Mouse (Mus musculus) ES-Bruce4 (cell line): ENCODE results near the gene Ercc6. TPM values are rescaled to one million over a fixed set of nuclear protein-coding genes. Genes with fewer than 3 reads are reported as not detected.

Experiments used
- H3K27ac ChIP-seq: 2 replicates; pipeline ENCODE4 v1.5.1; 2012; ENCODE audit warnings: low read length, inconsistent platforms; ENCODE audit not compliant: insufficient read depth
- H3K27me3 ChIP-seq: 2 replicates; pipeline ENCODE4 v1.6.1; 2012; ENCODE audit warnings: mild to moderate bottlenecking, low read length, inconsistent platforms; ENCODE audit not compliant: control insufficient read depth, poor library complexity, insufficient read depth, severe bottlenecking
- H3K36me3 ChIP-seq: 2 replicates; pipeline ENCODE4 v1.6.1; 2012; ENCODE audit warnings: inconsistent platforms, mild to moderate bottlenecking, low read length, moderate library complexity; ENCODE audit not compliant: control insufficient read depth, poor library complexity, insufficient read depth, severe bottlenecking
- H3K4me1 ChIP-seq: one replicate; pipeline ENCODE4 v1.8.1; 2011; ENCODE audit warnings: low read length; ENCODE audit not compliant: control insufficient read depth, insufficient read depth
- H3K4me3 ChIP-seq: 2 replicates; pipeline ENCODE4 v1.5.1; 2011; ENCODE audit warnings: low read depth, mild to moderate bottlenecking, low read length
- H3K9ac ChIP-seq: 2 replicates; pipeline ENCODE4 v1.6.1; 2012; ENCODE audit warnings: low read depth, mild to moderate bottlenecking, inconsistent platforms; ENCODE audit not compliant: poor library complexity, severe bottlenecking
- H3K9me3 ChIP-seq: replicated peaks from 2 replicates; pipeline ENCODE4 v1.6.1; 2012; ENCODE audit warnings: mild to moderate bottlenecking, low read length, inconsistent platforms; ENCODE audit not compliant: control insufficient read depth, poor library complexity, insufficient read depth, severe bottlenecking
- CTCF ChIP-seq: IDR thresholded peaks from one replicate; pipeline ENCODE4 v1.8.1; 2011; ENCODE audit warnings: low read depth, low read length
- EP300 ChIP-seq: IDR thresholded peaks from 2 replicates; pipeline ENCODE4 v1.6.1; 2011; ENCODE audit warnings: low read depth, low read length; ENCODE audit not compliant: insufficient read depth
- POLR2A ChIP-seq: IDR thresholded peaks from one replicate; pipeline ENCODE4 v1.8.1; 2011; ENCODE audit warnings: low read length; ENCODE audit not compliant: insufficient read depth
- polyA plus RNA-seq: library from polyadenylated mRNA; stranded (reverse); fragments of >200 nt; gene quantifications from 2 replicates; pipeline ENCODE4 v1.2.4, GENCODE M21; 2011; ENCODE audit warnings: low read depth; ENCODE audit not compliant: missing spikeins, insufficient read depth, insufficient read length

Gene Ercc6
- polyA plus RNA-seq, 1 experiment: 22.8 TPM

- H3K27me3 ChIP-seq: peaks cover 12% of the 10 kb centered on the region
- H3K27ac ChIP-seq: no peak overlapping the region
- no peak overlapping the region for H3K9ac ChIP-seq
- no peaks in the 10 kb centered on the region for H3K9me3 ChIP-seq
- TF ChIP-seq POLR2A: no peak
- TF ChIP-seq EP300: no peak
- no peak for TF ChIP-seq CTCF
- H3K4me1 ChIP-seq: no peaks in the 10 kb centered on the region
- H3K4me3 ChIP-seq: no peak overlapping the region
- H3K36me3 ChIP-seq: no peaks in the 10 kb centered on the region
These were observed 85.3 kb downstream of the Ercc6 start for GRCm38 (mm10) chr14:32598437-32599219.

- no peak within 1 kb of the TSS for H3K27ac ChIP-seq
- H3K9ac ChIP-seq: no peak within 1 kb of the TSS
- no peak for TF ChIP-seq POLR2A
- no peak for TF ChIP-seq CTCF
- TF ChIP-seq EP300: no peak
These were observed 86.1 kb downstream of the Ercc6 start, which contains the start of gene Prrxl1 for GRCm38 (mm10) chr14:32599290-32600041. Gene Prrxl1, plus strand, starts transcription at chr14:32599407.

DNA sequence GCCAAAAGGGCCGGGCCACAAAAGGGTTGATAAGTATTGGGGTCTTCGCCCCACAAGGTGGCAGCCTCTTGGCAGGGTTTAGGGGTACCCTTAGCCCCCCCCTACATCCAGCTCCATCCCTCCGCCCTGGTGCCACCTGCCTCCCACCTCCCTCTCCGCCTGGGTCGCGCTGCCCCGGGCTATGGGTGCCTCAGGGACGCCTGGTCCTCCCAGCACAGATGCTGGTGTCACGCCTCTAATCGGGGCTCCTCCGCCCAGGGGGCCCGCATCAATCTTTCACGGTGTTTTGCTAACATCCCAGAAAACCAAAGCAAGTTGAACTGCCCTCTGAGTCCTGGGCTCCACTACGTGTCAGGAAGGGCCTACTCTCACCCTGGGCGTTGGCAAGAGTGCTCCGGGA is 86.8 kb downstream of the Ercc6 start:
- Histone ChIP-seq H3K4me1 (no peaks in the 10 kb centered on the region), H3K27me3 (peaks cover 12% of the 10 kb centered on the region), H3K9me3 (no peaks in the 10 kb centered on the region), H3K27ac (no peak overlapping the region), H3K36me3 (no peaks in the 10 kb centered on the region), H3K9ac (no peak overlapping the region), H3K4me3 (peak overlapping the region; percentile 64)
- TF ChIP-seq EP300 (no peak), POLR2A (no peak), CTCF (no peak)

More at GRCm38 (mm10) chr14:32599290-32600041, 86.1 kb downstream of the Ercc6 start, which contains the start of gene Prrxl1:
- Histone ChIP-seq H3K36me3 (no peaks in the 10 kb centered on the region), H3K4me1 (no peaks in the 10 kb centered on the region), H3K27me3 (peaks cover 12% of the 10 kb centered on the region), H3K9me3 (no peaks in the 10 kb centered on the region), H3K4me3 (peak within 1 kb of the TSS; percentile 64)

GRCm38 (mm10) chr14:32605508-32605907 is 92.2 kb downstream of the Ercc6 start:
- Histone ChIP-seq H3K36me3 (no peaks in the 10 kb centered on the region), H3K27ac (no peak overlapping the region), H3K4me3 (no peak overlapping the region), H3K9me3 (no peaks in the 10 kb centered on the region), H3K27me3 (no peaks in the 10 kb centered on the region), H3K4me1 (no peaks in the 10 kb centered on the region), H3K9ac (no peak overlapping the region)
- TF ChIP-seq CTCF (no peak), POLR2A (no peak), EP300 (no peak)

- TF ChIP-seq POLR2A (no peak), EP300 (no peak), CTCF (no peak)
- Histone ChIP-seq H3K27ac (no peak overlapping the region), H3K4me1 (no peaks in the 10 kb centered on the region), H3K9me3 (no peaks in the 10 kb centered on the region), H3K27me3 (no peaks in the 10 kb centered on the region), H3K4me3 (no peak overlapping the region), H3K36me3 (no peaks in the 10 kb centered on the region), H3K9ac (no peak overlapping the region)
These were observed 93.0 kb downstream of the Ercc6 start for GRCm38 (mm10) chr14:32606316-32606715.
